Mouse (Mus musculus): ENCODE results near the gene BC037034. TPM values are rescaled to one million over a fixed set of nuclear protein-coding genes. Genes with fewer than 3 reads are reported as not detected.
"Not testable (repeated sequence)": the region's sequence is repeated elsewhere in the genome, so short reads cannot be mapped to it uniquely, and the experiment has no call there.

Gene BC037034
- polyA plus RNA-seq, 1 experiment from 2014 or later: 18.8 TPM

DNA sequence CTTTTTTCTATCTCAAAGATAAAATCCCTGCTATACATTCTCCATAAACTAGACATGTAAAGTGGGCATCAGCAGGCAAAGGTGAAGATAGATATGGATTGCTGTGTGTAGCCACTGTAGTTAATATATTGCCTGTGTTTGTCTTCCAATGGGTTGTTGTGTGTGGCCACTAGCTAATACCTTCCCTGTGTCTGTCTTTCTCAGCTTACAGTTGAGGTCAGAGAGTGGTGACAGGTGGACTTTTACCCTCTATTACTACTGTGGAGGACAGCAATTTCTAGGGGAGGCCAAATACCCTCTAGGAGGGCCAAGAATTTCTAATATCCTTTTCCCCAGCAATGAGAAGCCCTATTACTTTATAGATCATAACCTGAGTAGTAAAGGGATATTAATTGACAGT lies 29.6 kb downstream of the BC037034 start:
- no peaks in the 10 kb centered on the region for H3K4me1 ChIP-seq
- H3K27me3 ChIP-seq: no peaks in the 10 kb centered on the region
- H3K4me2 ChIP-seq (replicated peaks): no peak overlapping the region
- no peak for ATAC-seq (ENCODE audit: low FRiP score, low read depth)
- no peak overlapping the region for H3K4me3 ChIP-seq
- H3K36me3 ChIP-seq: no peaks in the 10 kb centered on the region
- no peaks in the 10 kb centered on the region for H3K9me3 ChIP-seq
- no peak overlapping the region for H3K27ac ChIP-seq (replicated peaks)
- no peak overlapping the region for H3K9ac ChIP-seq (replicated peaks)

DNA sequence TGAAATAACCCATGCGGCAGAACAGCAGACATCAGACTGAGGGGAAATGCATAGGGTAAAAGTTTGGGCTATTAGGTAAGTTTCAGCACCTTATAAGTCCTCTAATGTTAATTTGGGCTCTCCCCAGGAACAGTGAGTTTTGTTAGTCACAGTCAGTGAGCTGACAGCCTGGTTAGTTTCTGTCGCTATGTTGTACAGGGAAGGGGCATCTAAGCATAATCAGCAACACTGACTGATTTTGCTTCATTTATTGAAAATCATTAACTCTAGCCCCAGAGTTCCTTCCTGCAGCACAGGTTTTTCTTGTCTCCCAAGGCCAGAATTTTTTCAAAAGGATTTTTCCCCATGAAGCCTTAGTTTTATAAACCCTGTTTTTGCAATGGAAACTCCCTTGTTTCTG lies 30.1 kb downstream of the BC037034 start:
- no peaks in the 10 kb centered on the region for H3K4me1 ChIP-seq
- no peak overlapping the region for H3K27ac ChIP-seq (replicated peaks)
- no peaks in the 10 kb centered on the region for H3K27me3 ChIP-seq
- H3K36me3 ChIP-seq: no peaks in the 10 kb centered on the region
- no peak overlapping the region for H3K9ac ChIP-seq (replicated peaks)
- H3K4me3 ChIP-seq: no peak overlapping the region
- 90% methylated on average over 2 of the region's 2 CpGs for WGBS
- H3K9me3 ChIP-seq: no peaks in the 10 kb centered on the region
- ATAC-seq (ENCODE audit: low FRiP score, low read depth): no peak
- no peak overlapping the region for H3K4me2 ChIP-seq (replicated peaks)

DNA sequence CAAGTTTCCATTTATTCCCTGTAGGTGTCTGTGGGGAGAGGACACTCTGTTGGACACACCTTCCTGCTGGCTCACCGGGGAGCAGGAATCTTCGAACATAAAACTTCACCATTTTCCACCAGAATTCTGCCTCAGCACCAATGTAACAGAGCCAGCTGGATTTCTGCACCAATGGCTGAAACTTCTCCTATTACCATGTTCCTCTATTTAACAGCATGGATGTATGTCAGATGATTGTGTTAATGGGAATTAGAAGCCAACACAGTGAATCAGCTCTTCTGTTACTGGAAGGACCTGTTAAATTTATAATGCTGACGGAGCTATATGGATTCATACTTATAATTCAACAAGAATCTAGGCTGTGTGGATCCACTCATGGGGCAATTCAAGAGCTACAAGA lies 34.3 kb downstream of the BC037034 start:
- Histone ChIP-seq H3K4me1 (no peaks in the 10 kb centered on the region), H3K4me2 (replicated peaks) (no peak overlapping the region), H3K4me3 (no peak overlapping the region), H3K36me3 (no peaks in the 10 kb centered on the region), H3K27me3 (no peaks in the 10 kb centered on the region), H3K9ac (replicated peaks) (no peak overlapping the region), H3K9me3 (no peaks in the 10 kb centered on the region), H3K27ac (replicated peaks) (no peak overlapping the region)
- ATAC-seq (ENCODE audit: low FRiP score, low read depth): no peak
- 90% methylated on average over 3 of the region's 3 CpGs for WGBS

DNA sequence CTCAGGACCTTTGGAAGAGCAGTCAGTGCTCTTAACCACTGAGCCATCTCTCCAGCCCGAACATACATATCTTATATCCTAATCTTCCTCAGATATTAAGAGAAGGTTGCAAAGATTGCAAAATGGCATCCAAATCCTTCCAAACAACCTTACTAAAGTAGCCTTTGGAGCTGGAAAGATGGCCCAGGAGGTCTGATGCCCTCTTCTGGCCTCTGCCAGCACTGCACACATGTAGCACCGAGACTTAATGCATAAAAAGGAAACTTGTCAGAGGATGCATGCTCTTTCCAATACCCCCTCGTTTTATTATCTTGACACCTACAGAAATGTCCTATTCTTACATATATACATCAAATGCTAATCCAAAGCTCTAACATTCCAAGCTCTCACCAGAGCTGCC lies 35.8 kb downstream of the BC037034 start:
- ATAC-seq (ENCODE audit: low FRiP score, low read depth): no peak
- Histone ChIP-seq H3K36me3 (no peaks in the 10 kb centered on the region), H3K27ac (replicated peaks) (no peak overlapping the region), H3K27me3 (no peaks in the 10 kb centered on the region), H3K4me3 (no peak overlapping the region), H3K9ac (replicated peaks) (no peak overlapping the region), H3K9me3 (no peaks in the 10 kb centered on the region), H3K4me2 (replicated peaks) (no peak overlapping the region), H3K4me1 (no peaks in the 10 kb centered on the region)
- 54% methylated on average over 3 of the region's 3 CpGs for WGBS

DNA sequence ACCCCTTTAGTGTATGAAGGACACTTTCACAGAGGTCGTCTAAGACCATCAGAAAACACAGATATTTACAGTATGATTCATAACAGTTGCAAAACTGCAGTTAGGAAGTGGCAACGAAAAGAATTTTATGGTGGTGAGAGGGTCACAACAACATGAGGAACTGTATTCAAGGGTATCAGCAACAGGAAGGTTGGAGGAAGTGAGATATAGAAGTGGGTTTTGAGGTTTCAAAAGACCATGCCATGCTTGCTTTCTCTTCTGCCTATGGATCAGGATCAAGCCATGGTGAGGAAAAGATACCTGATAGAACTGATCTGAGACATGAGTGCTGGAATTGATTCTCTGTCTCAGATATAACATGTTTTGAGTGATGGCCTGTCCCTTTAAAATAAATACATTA lies 36.5 kb downstream of the BC037034 start:
- H3K4me3 ChIP-seq: no peak overlapping the region
- WGBS: 77% methylated on average over 2 of the region's 2 CpGs
- H3K9me3 ChIP-seq: no peaks in the 10 kb centered on the region
- H3K9ac ChIP-seq (replicated peaks): no peak overlapping the region
- H3K4me2 ChIP-seq (replicated peaks): no peak overlapping the region
- H3K4me1 ChIP-seq: no peaks in the 10 kb centered on the region
- no peaks in the 10 kb centered on the region for H3K27me3 ChIP-seq
- ATAC-seq (ENCODE audit: low FRiP score, low read depth): no peak
- no peak overlapping the region for H3K27ac ChIP-seq (replicated peaks)
- H3K36me3 ChIP-seq: no peaks in the 10 kb centered on the region

DNA sequence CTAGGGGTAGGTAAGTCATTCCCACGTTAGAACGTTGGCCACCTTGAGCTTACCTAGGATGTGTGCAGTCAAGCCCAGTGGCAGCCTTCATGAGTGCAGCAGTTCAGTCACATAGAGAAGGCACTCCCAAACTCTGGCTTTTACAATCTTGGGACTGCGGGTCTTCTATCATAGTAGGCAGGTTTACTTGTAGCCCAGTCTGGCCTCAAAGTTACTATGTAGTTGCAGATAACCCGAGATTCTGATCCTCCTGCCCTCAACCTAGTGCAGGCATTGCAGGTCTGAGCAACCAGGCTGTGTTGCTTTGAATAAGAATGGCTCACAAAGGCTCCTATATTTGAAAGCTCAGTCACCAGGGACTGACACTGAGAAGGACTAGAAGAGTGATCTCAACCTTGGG lies 37.3 kb downstream of the BC037034 start:
- Histone ChIP-seq H3K36me3 (no peaks in the 10 kb centered on the region), H3K27ac (replicated peaks) (no peak overlapping the region), H3K4me1 (no peaks in the 10 kb centered on the region), H3K9me3 (no peaks in the 10 kb centered on the region), H3K4me2 (replicated peaks) (no peak overlapping the region), H3K4me3 (no peak overlapping the region), H3K9ac (replicated peaks) (no peak overlapping the region), H3K27me3 (no peaks in the 10 kb centered on the region)
- WGBS: 80% methylated on average over 4 of the region's 4 CpGs
- ATAC-seq (ENCODE audit: low FRiP score, low read depth): no peak

DNA sequence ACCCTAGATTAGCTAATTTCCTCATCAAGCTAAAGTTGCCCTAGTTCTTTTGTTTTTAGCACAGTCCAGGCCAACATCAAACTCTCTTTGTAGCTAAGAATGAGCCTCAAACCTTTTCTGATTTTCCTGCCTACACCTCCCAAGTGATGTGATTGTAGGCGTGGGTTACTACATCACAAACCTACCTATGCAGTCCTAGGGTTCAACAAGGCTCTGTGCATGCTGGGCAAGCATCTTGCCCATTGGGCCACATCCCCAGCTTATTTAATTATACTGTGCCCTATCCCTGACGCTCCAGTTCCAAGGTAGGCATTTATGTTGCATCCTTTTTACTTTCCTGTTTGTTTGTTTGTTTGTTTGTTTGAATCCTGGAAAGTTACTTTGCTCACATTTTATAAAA lies 38.1 kb downstream of the BC037034 start, which contains the start of gene Nxpe5:
TSS of gene Nxpe5 (plus strand) at position 199 of the 400 bp plus-strand sequence.
- H3K4me1 ChIP-seq: no peaks in the 10 kb centered on the region
- H3K36me3 ChIP-seq: no peaks in the 10 kb centered on the region
- H3K27me3 ChIP-seq: no peaks in the 10 kb centered on the region
- no peaks in the 10 kb centered on the region for H3K9me3 ChIP-seq
- H3K4me3 ChIP-seq: no peak within 1 kb of the TSS
- H3K4me2 ChIP-seq (replicated peaks): no peak within 1 kb of the TSS
- WGBS: 59% methylated on average over 2 of the region's 2 CpGs
- no peak within 1 kb of the TSS for H3K27ac ChIP-seq (replicated peaks)
- ATAC-seq (ENCODE audit: low FRiP score, low read depth): no peak
- H3K9ac ChIP-seq (replicated peaks): no peak within 1 kb of the TSS

DNA sequence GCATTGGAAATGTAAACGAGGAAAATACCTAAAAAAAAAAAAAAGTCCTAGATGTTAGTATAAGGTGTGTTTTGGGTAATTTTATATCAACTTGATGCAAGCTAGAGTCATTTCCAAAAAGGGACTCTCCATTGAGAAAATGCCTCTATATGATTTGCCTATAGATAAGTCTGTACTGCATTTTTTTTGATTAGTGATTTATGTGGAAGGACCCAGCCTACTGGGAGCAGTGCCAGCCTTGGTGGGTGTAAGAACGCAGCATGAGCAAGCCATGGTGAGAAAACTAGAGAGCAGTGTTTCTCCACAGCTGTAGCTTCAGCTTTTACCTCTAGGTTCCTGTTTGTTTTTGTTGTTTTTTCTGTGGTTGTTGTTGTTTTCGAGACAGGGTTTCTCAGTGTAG lies 40.5 kb downstream of the BC037034 start:
- H3K36me3 ChIP-seq: no peaks in the 10 kb centered on the region

DNA sequence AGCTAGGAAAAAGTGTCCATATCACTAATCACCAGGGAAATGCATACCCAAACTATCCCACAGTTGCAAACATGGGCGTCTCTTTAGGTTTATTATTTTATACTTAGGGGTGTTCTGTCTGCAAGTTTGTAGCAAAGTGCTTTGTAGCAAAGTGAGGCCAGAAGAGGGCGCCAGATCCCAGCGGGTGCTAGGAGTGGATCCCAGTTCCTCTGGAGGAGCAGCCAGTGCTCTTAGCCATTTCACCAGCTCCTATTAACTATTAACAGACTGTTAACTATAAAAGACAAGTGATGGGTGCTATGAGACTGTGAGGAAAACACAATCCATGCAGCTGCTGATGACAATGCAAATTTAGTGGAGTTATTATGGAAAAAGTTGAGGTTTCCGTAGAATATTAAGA lies 41.7 kb downstream of the BC037034 start:
- ATAC-seq (ENCODE audit: low FRiP score, low read depth): no peak
- Histone ChIP-seq H3K4me2 (replicated peaks) (no peak overlapping the region), H3K27ac (replicated peaks) (no peak overlapping the region), H3K9me3 (peaks cover 6% of the 10 kb centered on the region; the same call in 1 of the 2 replicates), H3K4me3 (no peak overlapping the region), H3K9ac (replicated peaks) (no peak overlapping the region), H3K36me3 (no peaks in the 10 kb centered on the region), H3K27me3 (no peaks in the 10 kb centered on the region), H3K4me1 (no peaks in the 10 kb centered on the region)
- 27% methylated on average over 4 of the region's 4 CpGs for WGBS

More for the DNA sequence above, 40.5 kb downstream of the BC037034 start:
- Histone ChIP-seq H3K9ac (replicated peaks) (no peak overlapping the region), H3K9me3 (no peaks in the 10 kb centered on the region), H3K27ac (replicated peaks) (no peak overlapping the region), H3K27me3 (no peaks in the 10 kb centered on the region), H3K4me3 (no peak overlapping the region), H3K4me1 (no peaks in the 10 kb centered on the region), H3K4me2 (replicated peaks) (no peak overlapping the region)
- WGBS: 61% methylated on average over 3 of the region's 3 CpGs
- no peak for ATAC-seq (ENCODE audit: low FRiP score, low read depth)

DNA sequence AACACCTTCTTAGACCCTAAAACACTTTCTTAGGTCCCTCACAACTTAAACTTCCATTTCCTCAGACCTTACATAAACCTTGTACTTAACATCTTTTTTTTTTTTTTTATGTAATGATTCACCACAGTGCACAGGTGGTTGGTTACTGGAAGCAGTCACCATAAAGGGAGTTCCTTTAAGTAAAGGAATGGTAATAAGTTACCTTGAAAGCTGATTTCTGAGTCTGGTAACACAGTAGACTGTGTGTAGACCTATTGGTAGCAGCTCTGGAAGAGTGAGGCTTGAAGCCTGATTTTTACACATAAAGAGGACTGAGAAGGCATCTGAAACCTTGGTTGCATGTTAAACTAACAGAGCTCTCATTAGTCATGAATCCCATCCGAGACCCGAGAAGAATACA lies 44.0 kb downstream of the BC037034 start:
- no peaks in the 10 kb centered on the region for H3K27me3 ChIP-seq
- WGBS: 79% methylated on average over 2 of the region's 2 CpGs
- H3K4me2 ChIP-seq (replicated peaks): no peak overlapping the region
- H3K36me3 ChIP-seq: no peaks in the 10 kb centered on the region
- ATAC-seq (ENCODE audit: low FRiP score, low read depth): no peak
- peaks cover 20% of the 10 kb centered on the region; the same call in 1 of the 2 replicates for H3K9me3 ChIP-seq
- H3K27ac ChIP-seq (replicated peaks): no peak overlapping the region
- no peaks in the 10 kb centered on the region for H3K4me1 ChIP-seq
- no peak overlapping the region for H3K4me3 ChIP-seq
- no peak overlapping the region for H3K9ac ChIP-seq (replicated peaks)

DNA sequence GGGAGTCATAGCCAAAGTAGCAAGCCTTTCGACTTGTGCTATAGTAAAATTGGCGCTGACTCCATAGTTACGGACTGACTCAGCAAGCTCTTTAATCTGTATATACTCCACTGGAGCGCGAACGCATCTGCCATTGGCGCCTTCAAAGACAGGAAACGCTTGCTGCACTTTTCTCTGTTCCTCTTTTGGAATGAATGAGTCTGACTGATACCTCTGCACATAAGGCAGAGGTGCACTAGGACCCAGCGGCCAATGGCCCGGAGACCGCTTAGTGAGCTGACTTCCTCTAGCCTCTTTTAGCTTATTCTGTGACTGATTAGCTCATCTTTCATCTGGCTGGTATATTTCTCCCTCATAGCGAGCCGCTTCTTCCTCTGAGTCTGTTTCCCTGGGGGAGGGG lies 47.2 kb downstream of the BC037034 start:
- H3K4me3 ChIP-seq; ATAC-seq (ENCODE audit: low FRiP score, low read depth); H3K27ac ChIP-seq (replicated peaks); H3K4me1 ChIP-seq; H3K36me3 ChIP-seq; H3K4me2 ChIP-seq (replicated peaks); H3K9ac ChIP-seq (replicated peaks); H3K27me3 ChIP-seq: not testable (repeated sequence)
- peaks cover 30% of the 10 kb centered on the region for H3K9me3 ChIP-seq
- WGBS: 95% methylated on average over 13 of the region's 13 CpGs
